Mouse (Mus musculus): ENCODE measurements around the gene Slc9a1. TPM values are rescaled to one million over a fixed set of nuclear protein-coding genes. Genes with fewer than 3 reads are reported as not detected.
A peak's percentile ranks its signal among the peaks of the same experiment; 100 is the strongest.

The Slc9a1 gene
- polyA plus RNA-seq, 1 experiment from 2014 or later: 12.8 TPM

GRCm38 (mm10) chr4:133463184-133463583 is 93.7 kb downstream of the Slc9a1 start:
- Histone ChIP-seq H3K36me3 (ENCODE audit: control insufficient read depth, insufficient read depth, low read length) (no peaks in the 10 kb centered on the region), H3K27ac (ENCODE audit: low read length) (no peak overlapping the region), H3K27me3 (ENCODE audit: control insufficient read depth, insufficient read depth, low read depth, low read length) (peaks cover 2% of the 10 kb centered on the region; the same call in 1 of the 2 replicates), H3K4me2 (ENCODE audit: low read length) (no peak overlapping the region), H3K4me1 (ENCODE audit: control insufficient read depth, insufficient read depth, low read length) (peaks cover 2% of the 10 kb centered on the region), H3K9me3 (replicated peaks; ENCODE audit: control insufficient read depth, low read length, poor library complexity, severe bottlenecking) (no peaks in the 10 kb centered on the region), H3K4me3 (ENCODE audit: low read depth, low read length) (no peak overlapping the region), H3K9ac (ENCODE audit: low read depth, low read length) (no peak overlapping the region)
- ATAC-seq: no peak
- 63% methylated on average over 6 of the region's 6 CpGs for WGBS

GRCm38 (mm10) chr4:133468080-133468479 is 98.6 kb downstream of the Slc9a1 start:
- Histone ChIP-seq H3K27me3 (ENCODE audit: control insufficient read depth, insufficient read depth, low read depth, low read length) (peaks cover 17% of the 10 kb centered on the region), H3K9me3 (replicated peaks; ENCODE audit: control insufficient read depth, low read length, poor library complexity, severe bottlenecking) (no peaks in the 10 kb centered on the region), H3K27ac (ENCODE audit: low read length) (no peak overlapping the region), H3K9ac (ENCODE audit: low read depth, low read length) (peak overlapping the region; percentile 64), H3K36me3 (ENCODE audit: control insufficient read depth, insufficient read depth, low read length) (no peaks in the 10 kb centered on the region), H3K4me1 (ENCODE audit: control insufficient read depth, insufficient read depth, low read length) (peaks cover 7% of the 10 kb centered on the region), H3K4me3 (ENCODE audit: low read depth, low read length) (peak overlapping the region; percentile 48), H3K4me2 (ENCODE audit: low read length) (peak overlapping the region; percentile 99)
- no peak for ATAC-seq
- under 1% methylated on average over 23 of the region's 27 CpGs for WGBS

- no peak for ATAC-seq
Observed at GRCm38 (mm10) chr4:133469122-133469521, 99.6 kb downstream of the Slc9a1 start.

GRCm38 (mm10) chr4:133471135-133471821 is 101.8 kb downstream of the Slc9a1 start:
- Histone ChIP-seq H3K9ac (ENCODE audit: low read depth, low read length) (no peak overlapping the region), H3K4me1 (ENCODE audit: control insufficient read depth, insufficient read depth, low read length) (peaks cover 7% of the 10 kb centered on the region), H3K27ac (ENCODE audit: low read length) (no peak overlapping the region), H3K9me3 (replicated peaks; ENCODE audit: control insufficient read depth, low read length, poor library complexity, severe bottlenecking) (no peaks in the 10 kb centered on the region), H3K4me2 (ENCODE audit: low read length) (no peak overlapping the region), H3K4me3 (ENCODE audit: low read depth, low read length) (no peak overlapping the region), H3K27me3 (ENCODE audit: control insufficient read depth, insufficient read depth, low read depth, low read length) (peaks cover 17% of the 10 kb centered on the region), H3K36me3 (ENCODE audit: control insufficient read depth, insufficient read depth, low read length) (no peaks in the 10 kb centered on the region)
- 78% methylated on average over 7 of the region's 7 CpGs for WGBS
- no peak for ATAC-seq

More at GRCm38 (mm10) chr4:133469122-133469521, 99.6 kb downstream of the Slc9a1 start:
- no peak overlapping the region for H3K9ac ChIP-seq (ENCODE audit: low read depth, low read length)
- H3K4me3 ChIP-seq (ENCODE audit: low read depth, low read length): no peak overlapping the region
- no peaks in the 10 kb centered on the region for H3K9me3 ChIP-seq (replicated peaks; ENCODE audit: control insufficient read depth, low read length, poor library complexity, severe bottlenecking)
- H3K4me2 ChIP-seq (ENCODE audit: low read length): 0 out of 2 replicates have a peak overlapping the region, but pooled peaks have one; percentile 12
- peaks cover 17% of the 10 kb centered on the region for H3K27me3 ChIP-seq (ENCODE audit: control insufficient read depth, insufficient read depth, low read depth, low read length)
- H3K36me3 ChIP-seq (ENCODE audit: control insufficient read depth, insufficient read depth, low read length): no peaks in the 10 kb centered on the region
- WGBS: 19% methylated on average over 12 of the region's 12 CpGs
- H3K4me1 ChIP-seq (ENCODE audit: control insufficient read depth, insufficient read depth, low read length): peaks cover 7% of the 10 kb centered on the region
- no peak overlapping the region for H3K27ac ChIP-seq (ENCODE audit: low read length)

Small RNA genes within 50 kb of the gene (microRNA-seq; reads per million reads assigned to microRNA genes)
- 1.0 reads per million for gene Mir5122

Other genes with a start within 250 kb of the Slc9a1 start
- 20.1 and 27.1 TPM in 2 replicates for gene Wasf2, start 239.2 kb upstream of the Slc9a1 start, polyA plus RNA-seq (2015; fragmentation: Nextera tagmentation; extraction: Ambion mirVana)
- 3.8 and 4.1 TPM in 2 replicates for gene Cd164l2, start 157.6 kb upstream of the Slc9a1 start, polyA plus RNA-seq (2015; fragmentation: Nextera tagmentation; extraction: Ambion mirVana)
- gene Gpr3, start 157.2 kb upstream of the Slc9a1 start, polyA plus RNA-seq (2015; fragmentation: Nextera tagmentation; extraction: Ambion mirVana): 1.5 and 2.0 TPM in 2 replicates
- gene Map3k6, start 128.9 kb upstream of the Slc9a1 start, polyA plus RNA-seq (2015; fragmentation: Nextera tagmentation; extraction: Ambion mirVana): 2.8 TPM in 2 replicates
- gene Sytl1, start 106.6 kb upstream of the Slc9a1 start, polyA plus RNA-seq (2015; fragmentation: Nextera tagmentation; extraction: Ambion mirVana): 0.16 and 0.25 TPM in 2 replicates
- 111 and 121 TPM in 2 replicates for gene Tmem222, start 91.9 kb upstream of the Slc9a1 start, polyA plus RNA-seq (2015; fragmentation: Nextera tagmentation; extraction: Ambion mirVana)
- 20.1 and 20.7 TPM in 2 replicates for gene Wdtc1, start 16.2 kb upstream of the Slc9a1 start, polyA plus RNA-seq (2015; fragmentation: Nextera tagmentation; extraction: Ambion mirVana)
- gene Tent5b, start 110.4 kb downstream of the Slc9a1 start, polyA plus RNA-seq (2015; fragmentation: Nextera tagmentation; extraction: Ambion mirVana): 0.15 TPM in 2 replicates
- 5.7 and 8.2 TPM in 2 replicates for gene Trnp1, start 128.8 kb downstream of the Slc9a1 start, polyA plus RNA-seq (2015; fragmentation: Nextera tagmentation; extraction: Ambion mirVana)
- 0.61 and 0.69 TPM in 2 replicates for gene Kdf1, start 149.3 kb downstream of the Slc9a1 start, polyA plus RNA-seq (2015; fragmentation: Nextera tagmentation; extraction: Ambion mirVana)
- 247 and 263 TPM in 2 replicates for gene Nudc, start 176.3 kb downstream of the Slc9a1 start, polyA plus RNA-seq (2015; fragmentation: Nextera tagmentation; extraction: Ambion mirVana)
- not detected in 2 replicates for gene Nr0b2, start 183.7 kb downstream of the Slc9a1 start, polyA plus RNA-seq (2015; fragmentation: Nextera tagmentation; extraction: Ambion mirVana)
- 6.1 and 6.5 TPM in 2 replicates for gene Gpatch3, start 205.0 kb downstream of the Slc9a1 start, polyA plus RNA-seq (2015; fragmentation: Nextera tagmentation; extraction: Ambion mirVana)
- gene Gpn2, start 214.7 kb downstream of the Slc9a1 start, polyA plus RNA-seq (2015; fragmentation: Nextera tagmentation; extraction: Ambion mirVana): 16.1 and 17.0 TPM in 2 replicates
- gene Sfn, start 232.5 kb downstream of the Slc9a1 start, polyA plus RNA-seq (2015; fragmentation: Nextera tagmentation; extraction: Ambion mirVana): 1.1 and 1.2 TPM in 2 replicates

Data from midbrain, embryonic 16.5 days (tissue).